Mouse (Mus musculus) small intestine, adult 2 months (tissue): ENCODE measurements around the gene Sfrp4.

Source experiments
- CTCF ChIP-seq: fragments of 200-500 bp; IDR thresholded peaks from 2 replicates; pipeline ENCODE4 v1.5.1; 2012; ENCODE audit warnings: low read depth, mild to moderate bottlenecking, control low read depth, inconsistent platforms, low read length, moderate library complexity, mixed read lengths; ENCODE audit not compliant: insufficient replicate concordance, insufficient read length; ENCODE audit errors: extremely low read depth
- POLR2A ChIP-seq: fragments of 200-500 bp; IDR thresholded peaks from 2 replicates; pipeline ENCODE4 v1.6.1; 2012; ENCODE audit warnings: low read depth, mild to moderate bottlenecking, control low read depth, inconsistent platforms, low read length, moderate library complexity

DNA sequence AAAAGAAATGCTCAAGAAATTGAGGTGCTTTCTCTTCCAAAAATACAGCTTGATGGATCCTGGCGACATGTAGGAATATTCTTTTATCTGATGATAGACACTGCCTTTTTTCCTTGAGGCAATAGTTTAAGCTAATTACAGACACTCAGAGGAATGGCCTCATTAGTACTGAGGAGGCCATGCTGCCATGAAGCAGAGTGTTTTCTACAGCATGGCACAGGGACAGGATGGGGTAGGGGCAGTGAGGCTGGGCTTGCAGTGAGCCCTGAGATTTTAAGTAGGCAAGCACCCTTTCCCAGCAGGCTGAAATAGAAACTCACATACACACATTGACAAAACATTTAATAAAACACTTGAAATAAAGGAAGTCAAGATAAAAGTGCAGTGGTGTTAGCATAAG lies 20.4 kb upstream of the Sfrp4 start:
- TF ChIP-seq CTCF (no peak), POLR2A (no peak)
